Mouse (Mus musculus) skeletal muscle tissue, adult 2 months (tissue): ENCODE data around the gene Serping1.
"Not testable (repeated sequence)": the region's sequence is repeated elsewhere in the genome, so short reads cannot be mapped to it uniquely, and the experiment has no call there.

Experiments used
- DNase-seq: peaks from one replicate; pipeline ENCODE4 v3.0.0-alpha.2; 2012; ENCODE audit warnings: low read depth, low spot score

The Serping1 gene

GRCm38 (mm10) chr2:84738271-84738911 lies 36.9 kb downstream of the Serping1 start:
- DNase-seq = no peak

GRCm38 (mm10) chr2:84737451-84737925 lies 37.8 kb downstream of the Serping1 start:
- DNase-seq = no peak

GRCm38 (mm10) chr2:84736312-84737161 lies 38.7 kb downstream of the Serping1 start:
- DNase-seq = no peak

- DNase-seq = no peak
These were observed 39.8 kb downstream of the Serping1 start for GRCm38 (mm10) chr2:84735346-84735920.

- no peak for DNase-seq
These were observed 40.3 kb downstream of the Serping1 start for GRCm38 (mm10) chr2:84734919-84735318.

GRCm38 (mm10) chr2:84734351-84734864 lies 40.8 kb downstream of the Serping1 start:
- DNase-seq = no peak

GRCm38 (mm10) chr2:84733579-84734300 lies 41.5 kb downstream of the Serping1 start, which contains the start of gene Ypel4:
TSS of gene Ypel4 (plus strand) at chr2:84734058.
- no peak for DNase-seq

GRCm38 (mm10) chr2:84732394-84732793 lies 42.9 kb downstream of the Serping1 start:
- no peak for DNase-seq

- DNase-seq = no peak
These were observed 44.0 kb downstream of the Serping1 start for GRCm38 (mm10) chr2:84731206-84731605.

GRCm38 (mm10) chr2:84728191-84728590 lies 47.1 kb downstream of the Serping1 start:
- not testable (repeated sequence) for DNase-seq

- peak; percentile 95 for DNase-seq
These were observed 47.9 kb downstream of the Serping1 start, which contains the start of gene Clp1 for GRCm38 (mm10) chr2:84727172-84727858. TSS of gene Clp1 (minus strand) at chr2:84727350.

GRCm38 (mm10) chr2:84726716-84727115 lies 48.5 kb downstream of the Serping1 start:
- no peak for DNase-seq

GRCm38 (mm10) chr2:84725770-84726169 lies 49.5 kb downstream of the Serping1 start:
- no peak for DNase-seq

- no peak for DNase-seq
These were observed 51.4 kb downstream of the Serping1 start for GRCm38 (mm10) chr2:84723856-84724255.

GRCm38 (mm10) chr2:84721182-84721581 lies 54.1 kb downstream of the Serping1 start:
- DNase-seq = no peak

- no peak for DNase-seq
These were observed 54.5 kb downstream of the Serping1 start for GRCm38 (mm10) chr2:84720718-84721117.

- no peak for DNase-seq
These were observed 57.9 kb downstream of the Serping1 start for GRCm38 (mm10) chr2:84717357-84717756.

- DNase-seq = no peak
These were observed 58.6 kb downstream of the Serping1 start for GRCm38 (mm10) chr2:84716423-84717355.

- DNase-seq = peak; percentile 98
These were observed 59.5 kb downstream of the Serping1 start for GRCm38 (mm10) chr2:84715562-84716361.
